Mouse (Mus musculus): ENCODE data around the gene Map2. TPM values are rescaled to one million over a fixed set of nuclear protein-coding genes. Genes with fewer than 3 reads are reported as not detected.

Map2 gene
- 12.7 and 14.4 TPM in 2 replicates for polyA plus RNA-seq (2014; fragmentation: Nextera tagmentation; extraction: Ambion mirVana)

GRCm38 (mm10) chr1:66175041-66175665 lies at the start of gene Map2:
Gene Map2 (plus strand): TSS chr1:66175273.
- 0 out of 2 replicates have a peak, but pooled peaks cover 8% of the 10 kb centered on the region for H3K27me3 ChIP-seq (replicated peaks; ENCODE audit: control insufficient read depth, insufficient read depth, low read length)
- H3K27ac ChIP-seq (ENCODE audit: low read depth): no peak within 1 kb of the TSS
- WGBS: under 1% methylated on average over 44 of the region's 61 CpGs
- peak within 1 kb of the TSS; percentile 43 for H3K9ac ChIP-seq (ENCODE audit: low read length)
- H3K4me2 ChIP-seq (ENCODE audit: low read length): peak within 1 kb of the TSS; percentile 94
- H3K36me3 ChIP-seq (ENCODE audit: control insufficient read depth, insufficient read depth, low read length): no peaks in the 10 kb centered on the region
- peak within 1 kb of the TSS; percentile 61 for H3K4me3 ChIP-seq (ENCODE audit: low read depth, low read length)
- no peaks in the 10 kb centered on the region for H3K9me3 ChIP-seq (ENCODE audit: control insufficient read depth, low read length)
- ATAC-seq (replicated peaks; ENCODE audit: low FRiP score, low TSS enrichment, low read depth) (peak; percentile 98), DNase-seq (ENCODE audit: low spot score) (peak; percentile 83)
- H3K4me1 ChIP-seq (replicated peaks; ENCODE audit: control insufficient read depth, insufficient read depth, low read length): peaks cover 6% of the 10 kb centered on the region; the same call in 1 of the 2 replicates

- Histone ChIP-seq H3K27me3 (replicated peaks; ENCODE audit: control insufficient read depth, insufficient read depth, low read length) (no peaks in the 10 kb centered on the region), H3K4me1 (replicated peaks; ENCODE audit: control insufficient read depth, insufficient read depth, low read length) (no peaks in the 10 kb centered on the region), H3K27ac (ENCODE audit: low read depth) (no peak overlapping the region), H3K9me3 (ENCODE audit: control insufficient read depth, low read length) (no peaks in the 10 kb centered on the region), H3K9ac (ENCODE audit: low read length) (no peak overlapping the region), H3K4me3 (ENCODE audit: low read depth, low read length) (no peak overlapping the region), H3K36me3 (ENCODE audit: control insufficient read depth, insufficient read depth, low read length) (no peaks in the 10 kb centered on the region), H3K4me2 (ENCODE audit: low read length) (no peak overlapping the region)
- no peak for ATAC-seq (replicated peaks; ENCODE audit: low FRiP score, low TSS enrichment, low read depth)
- DNase-seq (ENCODE audit: low spot score): no peak
These were observed 42.1 kb upstream of the Map2 start for GRCm38 (mm10) chr1:66133014-66133413.

- no peak overlapping the region for H3K9ac ChIP-seq (ENCODE audit: low read length)
- H3K4me2 ChIP-seq (ENCODE audit: low read length): no peak overlapping the region
- no peaks in the 10 kb centered on the region for H3K9me3 ChIP-seq (ENCODE audit: control insufficient read depth, low read length)
- no peak overlapping the region for H3K27ac ChIP-seq (ENCODE audit: low read depth)
- no peak for DNase-seq (ENCODE audit: low spot score)
- no peaks in the 10 kb centered on the region for H3K4me1 ChIP-seq (replicated peaks; ENCODE audit: control insufficient read depth, insufficient read depth, low read length)
- ATAC-seq (replicated peaks; ENCODE audit: low FRiP score, low TSS enrichment, low read depth): no peak
- no peaks in the 10 kb centered on the region for H3K36me3 ChIP-seq (ENCODE audit: control insufficient read depth, insufficient read depth, low read length)
- H3K4me3 ChIP-seq (ENCODE audit: low read depth, low read length): no peak overlapping the region
- H3K27me3 ChIP-seq (replicated peaks; ENCODE audit: control insufficient read depth, insufficient read depth, low read length): no peaks in the 10 kb centered on the region
These were observed 39.7 kb upstream of the Map2 start for GRCm38 (mm10) chr1:66135324-66135723.

GRCm38 (mm10) chr1:66140686-66141085 lies 34.4 kb upstream of the Map2 start:
- no peak overlapping the region for H3K9ac ChIP-seq (ENCODE audit: low read length)
- H3K4me1 ChIP-seq (replicated peaks; ENCODE audit: control insufficient read depth, insufficient read depth, low read length): no peaks in the 10 kb centered on the region
- 82% methylated on average over 1 of the region's 1 CpGs for WGBS
- H3K27me3 ChIP-seq (replicated peaks; ENCODE audit: control insufficient read depth, insufficient read depth, low read length): no peaks in the 10 kb centered on the region
- no peak overlapping the region for H3K4me2 ChIP-seq (ENCODE audit: low read length)
- no peak for DNase-seq (ENCODE audit: low spot score)
- no peaks in the 10 kb centered on the region for H3K36me3 ChIP-seq (ENCODE audit: control insufficient read depth, insufficient read depth, low read length)
- H3K4me3 ChIP-seq (ENCODE audit: low read depth, low read length): no peak overlapping the region
- H3K27ac ChIP-seq (ENCODE audit: low read depth): no peak overlapping the region
- no peak for ATAC-seq (replicated peaks; ENCODE audit: low FRiP score, low TSS enrichment, low read depth)
- no peaks in the 10 kb centered on the region for H3K9me3 ChIP-seq (ENCODE audit: control insufficient read depth, low read length)

- Histone ChIP-seq H3K9ac (ENCODE audit: low read length) (no peak overlapping the region), H3K4me3 (ENCODE audit: low read depth, low read length) (no peak overlapping the region), H3K4me2 (ENCODE audit: low read length) (no peak overlapping the region), H3K36me3 (ENCODE audit: control insufficient read depth, insufficient read depth, low read length) (no peaks in the 10 kb centered on the region), H3K9me3 (ENCODE audit: control insufficient read depth, low read length) (no peaks in the 10 kb centered on the region), H3K27ac (ENCODE audit: low read depth) (no peak overlapping the region), H3K4me1 (replicated peaks; ENCODE audit: control insufficient read depth, insufficient read depth, low read length) (no peaks in the 10 kb centered on the region), H3K27me3 (replicated peaks; ENCODE audit: control insufficient read depth, insufficient read depth, low read length) (no peaks in the 10 kb centered on the region)
- WGBS: 70% methylated on average over 3 of the region's 3 CpGs
- ATAC-seq (replicated peaks; ENCODE audit: low FRiP score, low TSS enrichment, low read depth): peak; percentile 74
- DNase-seq (ENCODE audit: low spot score): no peak
These were observed 29.9 kb upstream of the Map2 start for GRCm38 (mm10) chr1:66145180-66145579.

- Histone ChIP-seq H3K4me3 (ENCODE audit: low read depth, low read length) (no peak overlapping the region), H3K4me2 (ENCODE audit: low read length) (no peak overlapping the region), H3K4me1 (replicated peaks; ENCODE audit: control insufficient read depth, insufficient read depth, low read length) (no peaks in the 10 kb centered on the region), H3K36me3 (ENCODE audit: control insufficient read depth, insufficient read depth, low read length) (no peaks in the 10 kb centered on the region), H3K27me3 (replicated peaks; ENCODE audit: control insufficient read depth, insufficient read depth, low read length) (no peaks in the 10 kb centered on the region), H3K9ac (ENCODE audit: low read length) (no peak overlapping the region), H3K27ac (ENCODE audit: low read depth) (no peak overlapping the region), H3K9me3 (ENCODE audit: control insufficient read depth, low read length) (no peaks in the 10 kb centered on the region)
- 50% methylated on average over 2 of the region's 2 CpGs for WGBS
- DNase-seq (ENCODE audit: low spot score) (no peak), ATAC-seq (replicated peaks; ENCODE audit: low FRiP score, low TSS enrichment, low read depth) (no peak)
These were observed 26.1 kb upstream of the Map2 start for GRCm38 (mm10) chr1:66148825-66149514.

- WGBS: 94% methylated on average over 3 of the region's 3 CpGs
These were observed 24.3 kb upstream of the Map2 start for GRCm38 (mm10) chr1:66150806-66151205.

GRCm38 (mm10) chr1:66157135-66157534 lies 17.9 kb upstream of the Map2 start:
- Histone ChIP-seq H3K27me3 (replicated peaks; ENCODE audit: control insufficient read depth, insufficient read depth, low read length) (no peaks in the 10 kb centered on the region), H3K9me3 (ENCODE audit: control insufficient read depth, low read length) (no peaks in the 10 kb centered on the region), H3K4me2 (ENCODE audit: low read length) (no peak overlapping the region), H3K4me1 (replicated peaks; ENCODE audit: control insufficient read depth, insufficient read depth, low read length) (no peaks in the 10 kb centered on the region), H3K36me3 (ENCODE audit: control insufficient read depth, insufficient read depth, low read length) (no peaks in the 10 kb centered on the region), H3K27ac (ENCODE audit: low read depth) (no peak overlapping the region), H3K9ac (ENCODE audit: low read length) (no peak overlapping the region), H3K4me3 (ENCODE audit: low read depth, low read length) (no peak overlapping the region)
- no peak for ATAC-seq (replicated peaks; ENCODE audit: low FRiP score, low TSS enrichment, low read depth)
- no peak for DNase-seq (ENCODE audit: low spot score)
- WGBS: 75% methylated on average over 2 of the region's 2 CpGs

More at GRCm38 (mm10) chr1:66150806-66151205, 24.3 kb upstream of the Map2 start:
- Histone ChIP-seq H3K4me3 (ENCODE audit: low read depth, low read length) (no peak overlapping the region), H3K9me3 (ENCODE audit: control insufficient read depth, low read length) (no peaks in the 10 kb centered on the region), H3K4me2 (ENCODE audit: low read length) (no peak overlapping the region), H3K36me3 (ENCODE audit: control insufficient read depth, insufficient read depth, low read length) (no peaks in the 10 kb centered on the region), H3K4me1 (replicated peaks; ENCODE audit: control insufficient read depth, insufficient read depth, low read length) (no peaks in the 10 kb centered on the region), H3K27ac (ENCODE audit: low read depth) (no peak overlapping the region), H3K27me3 (replicated peaks; ENCODE audit: control insufficient read depth, insufficient read depth, low read length) (no peaks in the 10 kb centered on the region), H3K9ac (ENCODE audit: low read length) (no peak overlapping the region)
- DNase-seq (ENCODE audit: low spot score): no peak
- no peak for ATAC-seq (replicated peaks; ENCODE audit: low FRiP score, low TSS enrichment, low read depth)

GRCm38 (mm10) chr1:66157589-66157988 lies 17.5 kb upstream of the Map2 start:
- H3K27me3 ChIP-seq (replicated peaks; ENCODE audit: control insufficient read depth, insufficient read depth, low read length): no peaks in the 10 kb centered on the region
- DNase-seq (ENCODE audit: low spot score) (no peak), ATAC-seq (replicated peaks; ENCODE audit: low FRiP score, low TSS enrichment, low read depth) (no peak)
- no peaks in the 10 kb centered on the region for H3K36me3 ChIP-seq (ENCODE audit: control insufficient read depth, insufficient read depth, low read length)
- no peaks in the 10 kb centered on the region for H3K9me3 ChIP-seq (ENCODE audit: control insufficient read depth, low read length)
- H3K9ac ChIP-seq (ENCODE audit: low read length): no peak overlapping the region
- no peaks in the 10 kb centered on the region for H3K4me1 ChIP-seq (replicated peaks; ENCODE audit: control insufficient read depth, insufficient read depth, low read length)
- H3K4me2 ChIP-seq (ENCODE audit: low read length): no peak overlapping the region
- no peak overlapping the region for H3K4me3 ChIP-seq (ENCODE audit: low read depth, low read length)
- no peak overlapping the region for H3K27ac ChIP-seq (ENCODE audit: low read depth)
